Mouse (Mus musculus): ENCODE measurements at regions not wholly inside any gene's neighbourhood (a gene's known extent, or its start where the extent isn't known, plus 50 kb on each side); places are given as distances from the start of the nearest gene placed in this dataset.

DNA sequence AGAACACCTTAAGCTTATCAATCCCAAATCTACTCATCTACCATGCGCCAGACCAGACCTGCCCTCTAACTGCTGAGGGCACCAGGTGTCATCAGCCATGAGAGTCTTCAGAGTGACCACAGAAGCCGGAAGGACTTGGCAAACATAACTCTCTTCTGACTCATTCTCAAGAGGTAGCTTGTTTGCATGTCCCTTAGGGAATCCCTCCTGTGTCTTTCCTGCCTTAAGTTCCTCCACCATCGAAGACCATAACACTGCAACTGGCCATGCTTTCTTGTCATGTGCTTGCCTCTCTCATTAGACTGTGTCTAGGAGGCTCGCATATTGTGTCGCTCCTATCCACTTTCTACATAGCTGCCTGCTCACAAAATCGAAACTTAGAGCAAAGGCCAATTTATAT, 226.1 kb upstream of the Ncam1 start:
- no peak overlapping the region for H3K4me3 ChIP-seq (ENCODE audit: low read depth, low read length)
- H3K9ac ChIP-seq (ENCODE audit: low read depth, low read length): no peak overlapping the region
- no peaks in the 10 kb centered on the region for H3K27me3 ChIP-seq (replicated peaks; ENCODE audit: control insufficient read depth, insufficient read depth, low read length)
- no peak for TF ChIP-seq CTCF (IDR thresholded peaks at IDR 0.05; ENCODE audit: low read depth)
- H3K4me1 ChIP-seq (replicated peaks; ENCODE audit: control insufficient read depth, insufficient read depth, low read length): no peaks in the 10 kb centered on the region
- H3K36me3 ChIP-seq (ENCODE audit: control insufficient read depth, insufficient read depth): no peaks in the 10 kb centered on the region
- H3K27ac ChIP-seq (ENCODE audit: low read depth, low read length): no peak overlapping the region
- WGBS: 82% methylated on average over 6 of the region's 6 CpGs
- no peaks in the 10 kb centered on the region for H3K9me3 ChIP-seq (ENCODE audit: control insufficient read depth)
- no peak for ATAC-seq
- H3K4me2 ChIP-seq (replicated peaks; ENCODE audit: low read depth): no peak overlapping the region

DNA sequence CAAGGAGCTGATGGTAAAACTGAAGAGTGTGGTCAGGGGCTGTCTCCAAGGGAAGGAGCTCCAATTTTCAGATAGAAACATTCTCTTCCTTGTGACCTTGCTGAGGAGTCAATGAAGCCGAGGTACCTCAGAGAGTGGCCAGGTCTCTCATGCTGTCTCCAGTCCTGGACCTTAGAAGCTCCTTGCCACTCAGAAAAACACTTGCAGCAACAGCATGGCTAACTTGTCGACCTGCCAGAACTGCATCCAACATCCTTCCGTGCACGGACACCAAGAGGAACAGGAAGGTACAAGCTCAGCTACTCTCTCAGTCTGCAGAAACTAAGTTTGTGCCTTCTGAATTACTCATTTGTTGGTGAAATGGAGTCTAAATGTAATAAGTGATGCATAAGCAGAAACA, 214.9 kb upstream of the Ncam1 start:
- no peak for TF ChIP-seq CTCF (IDR thresholded peaks at IDR 0.05; ENCODE audit: low read depth)
- H3K4me1 ChIP-seq (replicated peaks; ENCODE audit: control insufficient read depth, insufficient read depth, low read length): no peaks in the 10 kb centered on the region
- no peak overlapping the region for H3K4me3 ChIP-seq (ENCODE audit: low read depth, low read length)
- H3K27ac ChIP-seq (ENCODE audit: low read depth, low read length): no peak overlapping the region
- 63% methylated on average over 4 of the region's 4 CpGs for WGBS
- no peak for ATAC-seq
- no peaks in the 10 kb centered on the region for H3K36me3 ChIP-seq (ENCODE audit: control insufficient read depth, insufficient read depth)
- no peaks in the 10 kb centered on the region for H3K9me3 ChIP-seq (ENCODE audit: control insufficient read depth)
- no peaks in the 10 kb centered on the region for H3K27me3 ChIP-seq (replicated peaks; ENCODE audit: control insufficient read depth, insufficient read depth, low read length)
- H3K9ac ChIP-seq (ENCODE audit: low read depth, low read length): no peak overlapping the region
- no peak overlapping the region for H3K4me2 ChIP-seq (replicated peaks; ENCODE audit: low read depth)

DNA sequence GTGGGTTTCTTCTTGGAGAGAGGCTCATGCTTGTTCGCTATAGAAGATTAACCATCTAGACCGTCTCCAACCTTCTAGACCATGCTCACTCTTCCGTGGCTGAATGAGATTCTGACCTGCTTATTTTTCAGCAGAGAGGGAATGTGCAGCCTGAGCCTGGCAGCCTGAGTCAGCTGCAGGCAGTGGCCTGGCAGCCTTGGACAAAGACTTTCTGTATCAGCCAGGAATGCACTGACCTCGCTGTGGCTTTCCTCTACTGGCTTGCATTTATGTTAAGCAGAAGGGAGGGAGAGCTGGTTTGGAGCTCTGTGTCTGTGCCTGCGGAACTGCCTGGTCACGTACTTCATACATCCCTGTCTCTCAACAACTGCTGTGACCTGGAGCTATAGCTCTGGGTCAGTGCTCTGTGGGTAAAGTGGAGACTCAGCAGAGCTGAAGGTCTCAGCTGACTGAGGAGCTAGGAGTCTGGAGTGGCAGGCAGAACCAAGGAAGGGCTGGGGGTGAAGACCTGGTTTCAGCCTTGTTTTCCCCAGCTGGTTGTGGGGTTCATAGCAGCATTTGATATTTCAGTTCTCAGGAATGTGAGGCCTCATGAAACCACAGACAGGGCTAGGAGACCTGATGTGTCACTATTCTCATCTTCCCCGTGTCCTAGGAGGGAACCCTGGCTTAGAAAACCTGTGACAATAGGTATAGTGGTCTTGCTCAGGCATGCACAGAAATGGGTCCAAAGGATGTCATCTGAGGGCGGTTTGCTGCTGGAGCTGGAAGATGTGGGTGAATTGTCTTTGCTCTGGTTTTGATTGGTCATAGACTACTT, 207.2 kb upstream of the Ncam1 start:
- no peak overlapping the region for H3K27ac ChIP-seq (ENCODE audit: low read depth, low read length)
- no peak for ATAC-seq
- TF ChIP-seq CTCF (IDR thresholded peaks at IDR 0.05; ENCODE audit: low read depth): no peak

DNA sequence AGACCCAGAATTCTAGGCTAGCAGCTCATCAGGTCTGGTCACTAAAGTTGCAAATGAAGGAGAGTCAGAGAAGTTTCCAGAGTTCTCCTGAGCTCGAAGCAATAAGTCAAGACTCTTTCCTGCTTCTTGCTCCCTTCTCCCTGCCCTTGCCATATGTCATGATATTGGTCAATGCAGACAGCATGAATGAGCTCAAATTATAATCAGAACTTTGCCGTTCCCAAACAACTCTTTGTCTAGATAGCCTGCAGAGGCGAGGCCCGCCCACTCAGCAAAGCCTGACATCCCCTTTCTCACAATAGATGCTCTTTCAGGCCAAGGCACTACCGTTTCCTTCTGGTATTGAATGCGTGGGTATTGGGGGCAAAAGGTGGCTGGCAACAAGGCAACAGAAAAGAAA, 204.0 kb upstream of the Ncam1 start:
- WGBS: 80% methylated on average over 6 of the region's 6 CpGs
- TF ChIP-seq CTCF (IDR thresholded peaks at IDR 0.05; ENCODE audit: low read depth): no peak
- no peak overlapping the region for H3K27ac ChIP-seq (ENCODE audit: low read depth, low read length)
- no peak for ATAC-seq
- H3K4me2 ChIP-seq (replicated peaks; ENCODE audit: low read depth): no peak overlapping the region
- H3K36me3 ChIP-seq (ENCODE audit: control insufficient read depth, insufficient read depth): no peaks in the 10 kb centered on the region
- no peaks in the 10 kb centered on the region for H3K27me3 ChIP-seq (replicated peaks; ENCODE audit: control insufficient read depth, insufficient read depth, low read length)
- no peaks in the 10 kb centered on the region for H3K9me3 ChIP-seq (ENCODE audit: control insufficient read depth)
- H3K9ac ChIP-seq (ENCODE audit: low read depth, low read length): no peak overlapping the region
- H3K4me3 ChIP-seq (ENCODE audit: low read depth, low read length): no peak overlapping the region
- H3K4me1 ChIP-seq (replicated peaks; ENCODE audit: control insufficient read depth, insufficient read depth, low read length): no peaks in the 10 kb centered on the region

More for the DNA sequence above, 207.2 kb upstream of the Ncam1 start:
- Histone ChIP-seq H3K4me1 (replicated peaks; ENCODE audit: control insufficient read depth, insufficient read depth, low read length) (no peaks in the 10 kb centered on the region), H3K27me3 (replicated peaks; ENCODE audit: control insufficient read depth, insufficient read depth, low read length) (no peaks in the 10 kb centered on the region), H3K4me2 (replicated peaks; ENCODE audit: low read depth) (no peak overlapping the region), H3K9me3 (ENCODE audit: control insufficient read depth) (no peaks in the 10 kb centered on the region), H3K4me3 (ENCODE audit: low read depth, low read length) (no peak overlapping the region), H3K36me3 (ENCODE audit: control insufficient read depth, insufficient read depth) (no peaks in the 10 kb centered on the region), H3K9ac (ENCODE audit: low read depth, low read length) (no peak overlapping the region)
- WGBS: 44% methylated on average over 8 of the region's 8 CpGs

DNA sequence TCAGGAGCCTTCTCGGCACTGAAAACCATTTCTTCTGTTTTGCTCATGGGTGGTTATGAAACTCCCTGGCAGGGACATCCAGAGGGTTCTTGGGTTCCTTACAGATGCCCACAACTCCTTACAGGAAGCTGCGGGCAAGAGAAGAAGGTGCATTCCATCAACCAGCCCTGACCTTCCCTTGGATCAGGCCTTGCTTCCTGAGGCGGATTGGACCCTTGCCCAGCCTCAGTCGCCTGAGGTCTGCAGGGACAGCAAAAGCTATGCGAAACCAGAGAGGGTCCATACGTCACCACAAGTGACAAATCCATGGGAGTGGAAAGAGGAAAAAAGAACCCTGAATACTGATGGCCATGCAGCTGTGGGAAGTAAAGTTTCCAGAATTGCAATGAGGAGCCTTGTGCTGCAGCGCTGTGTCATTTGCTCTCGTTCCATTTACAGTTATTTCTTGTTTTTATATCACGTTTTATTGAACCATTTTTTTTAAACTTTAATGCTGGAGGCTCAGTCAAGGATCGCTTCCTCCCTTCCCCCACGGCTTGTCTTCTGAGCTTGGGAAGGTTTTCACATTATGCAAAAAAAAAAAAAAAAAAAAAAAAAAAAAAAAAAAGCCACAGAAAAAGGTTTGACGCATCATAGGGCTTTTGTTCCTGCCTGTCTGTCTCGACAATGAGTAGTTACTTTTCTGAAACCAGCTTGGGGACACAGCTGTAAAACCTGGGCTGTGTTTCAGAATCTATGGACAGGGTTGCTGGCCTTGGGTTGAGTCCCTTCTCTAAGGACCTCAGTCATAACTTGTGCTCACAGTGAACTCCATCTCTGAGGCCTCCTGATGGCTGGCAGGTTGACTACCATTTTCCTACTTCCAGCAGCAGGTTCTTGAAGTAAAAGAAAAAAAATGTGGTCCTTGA, 202.0 kb upstream of the Ncam1 start:
- Histone ChIP-seq H3K9me3 (ENCODE audit: control insufficient read depth) (no peaks in the 10 kb centered on the region), H3K4me1 (replicated peaks; ENCODE audit: control insufficient read depth, insufficient read depth, low read length) (no peaks in the 10 kb centered on the region), H3K36me3 (ENCODE audit: control insufficient read depth, insufficient read depth) (no peaks in the 10 kb centered on the region), H3K27me3 (replicated peaks; ENCODE audit: control insufficient read depth, insufficient read depth, low read length) (no peaks in the 10 kb centered on the region), H3K27ac (ENCODE audit: low read depth, low read length) (no peak overlapping the region; the same call in 1 of the 2 replicates), H3K9ac (ENCODE audit: low read depth, low read length) (no peak overlapping the region), H3K4me2 (replicated peaks; ENCODE audit: low read depth) (no peak overlapping the region), H3K4me3 (ENCODE audit: low read depth, low read length) (no peak overlapping the region)
- WGBS: 72% methylated on average over 13 of the region's 13 CpGs
- no peak for ATAC-seq
- no peak for TF ChIP-seq CTCF (IDR thresholded peaks at IDR 0.05; ENCODE audit: low read depth)

GRCm38 (mm10) chr9:49999970-50000369, 201.2 kb upstream of the Ncam1 start:
- WGBS: 54% methylated on average over 1 of the region's 1 CpGs
- Histone ChIP-seq H3K27me3 (replicated peaks; ENCODE audit: control insufficient read depth, insufficient read depth, low read length) (no peaks in the 10 kb centered on the region), H3K4me1 (replicated peaks; ENCODE audit: control insufficient read depth, insufficient read depth, low read length) (no peaks in the 10 kb centered on the region), H3K9me3 (ENCODE audit: control insufficient read depth) (no peaks in the 10 kb centered on the region), H3K4me2 (replicated peaks; ENCODE audit: low read depth) (no peak overlapping the region), H3K4me3 (ENCODE audit: low read depth, low read length) (no peak overlapping the region), H3K27ac (ENCODE audit: low read depth, low read length) (no peak overlapping the region), H3K36me3 (ENCODE audit: control insufficient read depth, insufficient read depth) (no peaks in the 10 kb centered on the region), H3K9ac (ENCODE audit: low read depth, low read length) (no peak overlapping the region)
- TF ChIP-seq CTCF (IDR thresholded peaks at IDR 0.05; ENCODE audit: low read depth): no peak
- no peak for ATAC-seq

All from intestine, postnatal 0 days (tissue).